Comparison of ENCODE assay signal across 8 mouse cellular contexts in the genomic region with DNA sequence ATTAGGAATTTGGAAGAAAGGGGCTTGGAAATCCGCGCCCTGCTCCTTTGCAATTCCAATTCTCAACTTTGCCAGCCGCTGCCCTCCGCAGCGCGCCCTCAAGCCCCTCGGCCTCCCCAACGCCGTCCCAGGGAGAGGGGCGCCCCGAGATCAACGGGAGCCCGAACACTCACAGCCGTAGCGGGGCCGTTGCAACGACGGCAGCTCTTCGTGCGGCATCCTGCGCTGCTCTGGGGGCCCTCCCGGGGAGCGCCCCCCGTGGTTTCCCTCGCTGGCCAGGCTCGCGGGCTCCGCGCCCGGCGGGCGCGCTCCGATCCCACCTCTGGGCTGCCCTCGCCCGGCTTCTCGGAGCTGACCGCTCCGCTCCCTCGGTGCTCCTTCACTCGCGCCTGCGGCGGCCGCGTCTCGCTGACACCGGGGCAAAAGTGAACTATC. TPM values are rescaled to one million over a fixed set of nuclear protein-coding genes. Genes with fewer than 3 reads are reported as not detected.
DNase-seq lines count a peak whose midpoint lies in the region; ATAC-seq and TF ChIP-seq lines count a peak whose summit lies in the region.

A gene (minus strand): TSS at position 432 of the 435 bp plus-strand sequence.

- no peaks in the 10 kb centered on the region; the same call in 1 of the 2 replicates for H3K27me3 ChIP-seq in heart, embryonic 12.5 days (replicated peaks)
- no peaks in the 10 kb centered on the region for H3K27me3 ChIP-seq in hindbrain, embryonic 12.5 days
- peaks cover 15% of the 10 kb centered on the region for H3K27me3 ChIP-seq in liver, embryonic 15.5 days

- peak within 1 kb of the TSS; percentile 81 for H3K9ac ChIP-seq in heart, embryonic 12.5 days
- H3K9ac ChIP-seq in hindbrain, embryonic 12.5 days: peak within 1 kb of the TSS; percentile 82
- H3K9ac ChIP-seq in liver, embryonic 15.5 days: peak within 1 kb of the TSS; percentile 78

- H3K27ac ChIP-seq in heart, embryonic 12.5 days (ENCODE audit: poor library complexity, severe bottlenecking): no peak within 1 kb of the TSS
- peak within 1 kb of the TSS; percentile 47 for H3K27ac ChIP-seq in bone marrow macrophage, adult 2 months (ENCODE audit: insufficient read depth, low read depth, low read length)
- H3K27ac ChIP-seq in hindbrain, embryonic 12.5 days: peak within 1 kb of the TSS; percentile 60; the same call in 1 of the 2 replicates
- peak within 1 kb of the TSS; percentile 82 for H3K27ac ChIP-seq in liver, embryonic 15.5 days (replicated peaks)

- peak within 1 kb of the TSS; percentile 99 for H3K4me2 ChIP-seq in heart, embryonic 12.5 days
- H3K4me2 ChIP-seq in hindbrain, embryonic 12.5 days (replicated peaks): peak within 1 kb of the TSS; percentile 92
- peak within 1 kb of the TSS; percentile 98 for H3K4me2 ChIP-seq in liver, embryonic 15.5 days

- WGBS in heart, embryonic 12.5 days: 0% methylated on average over 44 of the region's 48 CpGs
- 0% methylated on average over 40 of the region's 48 CpGs for WGBS in hindbrain, embryonic 12.5 days
- under 1% methylated on average over 48 of the region's 48 CpGs for WGBS in liver, embryonic 15.5 days (ENCODE audit: insufficient replicate concordance)

- H3K9me3 ChIP-seq in heart, embryonic 12.5 days (replicated peaks): no peaks in the 10 kb centered on the region
- no peaks in the 10 kb centered on the region for H3K9me3 ChIP-seq in hindbrain, embryonic 12.5 days (replicated peaks)
- no peaks in the 10 kb centered on the region for H3K9me3 ChIP-seq in liver, embryonic 15.5 days (replicated peaks)

- no peak for DNase-seq in heart, adult 8-10 months (ENCODE audit: low spot score)
- DNase-seq in 3134 (ENCODE audit: extremely low read depth, insufficient read length, low spot score): peak; percentile 3
- DNase-seq in MN1 (ENCODE audit: low spot score): no peak
- DNase-seq in right cerebral cortex, postnatal 4 days: no peak

- ATAC-seq in heart, embryonic 12.5 days (ENCODE audit: insufficient number of reproducible peaks, low FRiP score): peak; percentile 69
- ATAC-seq in hindbrain, embryonic 12.5 days (ENCODE audit: low FRiP score): peak; percentile 76
- ATAC-seq in liver, embryonic 15.5 days (ENCODE audit: insufficient read depth): no peak; the same call in 1 of the 2 replicates

- H3K4me3 ChIP-seq in heart, embryonic 12.5 days: peak within 1 kb of the TSS; percentile 74
- H3K4me3 ChIP-seq in bone marrow macrophage, adult 2 months (ENCODE audit: insufficient read depth, low read length): peak within 1 kb of the TSS; percentile 73
- peak within 1 kb of the TSS; percentile 80 for H3K4me3 ChIP-seq in hindbrain, embryonic 12.5 days
- H3K4me3 ChIP-seq in liver, embryonic 15.5 days (replicated peaks): peak within 1 kb of the TSS; percentile 78

- no peak for TF ChIP-seq CTCF in bone marrow macrophage, adult 2 months (IDR thresholded peaks at IDR 0.05; ENCODE audit: low read depth, low read length)

- peaks cover 10% of the 10 kb centered on the region for H3K4me1 ChIP-seq in heart, embryonic 12.5 days (replicated peaks)
- H3K4me1 ChIP-seq in bone marrow macrophage, adult 2 months (ENCODE audit: control insufficient read depth, insufficient read depth, low read length): peaks cover 29% of the 10 kb centered on the region
- H3K4me1 ChIP-seq in hindbrain, embryonic 12.5 days: peaks cover 27% of the 10 kb centered on the region
- H3K4me1 ChIP-seq in liver, embryonic 15.5 days (replicated peaks): peaks cover 49% of the 10 kb centered on the region

- H3K36me3 ChIP-seq in heart, embryonic 12.5 days: no peaks in the 10 kb centered on the region
- H3K36me3 ChIP-seq in hindbrain, embryonic 12.5 days: no peaks in the 10 kb centered on the region
- no peaks in the 10 kb centered on the region for H3K36me3 ChIP-seq in liver, embryonic 15.5 days (replicated peaks)

- TF ChIP-seq POLR2A in bone marrow macrophage, adult 2 months (IDR thresholded peaks at IDR 0.05; ENCODE audit: borderline replicate concordance, low read depth, low read length): no peak

RNA-seq across cellular contexts. Expression of the gene that starts here (rescaled TPM):
- 6.9 and 7.3 TPM in 2 replicates for polyA plus RNA-seq in heart, embryonic 12.5 days (2016; fragmentation: Nextera tagmentation; extraction: Ambion mirVana)
- total RNA-seq in heart, adult 8-10 months (2022): 1 to 10 TPM; 2.5 to 4.9 (median 4.0) TPM
- polyA plus RNA-seq in bone marrow macrophage, adult 2 months (2012; ENCODE audit: insufficient read depth, insufficient read length, missing spikeins): 43.3 and 48.2 TPM in 2 replicates
- 13.3 and 14.0 TPM in 2 replicates for polyA plus RNA-seq in hindbrain, embryonic 12.5 days (2016; fragmentation: Nextera tagmentation; extraction: Ambion mirVana)
- 16.0 and 18.7 TPM in 2 replicates for polyA plus RNA-seq in liver, embryonic 15.5 days (2015; fragmentation: Nextera tagmentation; extraction: Ambion mirVana)
